ENCODE assay signal across 14 mouse cellular contexts in genomic region chr3:107869097-107869496, GRCm38 (mm10). TPM values are rescaled to one million over a fixed set of nuclear protein-coding genes. Genes with fewer than 3 reads are reported as not detected.
A peak's percentile ranks its signal among the peaks of the same experiment; 100 is the strongest.
DNase-seq lines count a peak whose midpoint lies in the region; ATAC-seq and TF ChIP-seq lines count a peak whose summit lies in the region.
"Had no signal": no experiment of that assay in that cellular context is flagged by ENCODE, and none has a peak within 500 bp of the region (broad histone marks: within the 10 kb centered on the region; RNA-seq: fewer than 3 reads in every experiment).

No protein-coding gene starts in this region.

- H3K4me1 ChIP-seq in E14TG2a.4 (replicated peaks; ENCODE audit: low read depth, low read length) = peaks cover 25% of the 10 kb centered on the region
- H3K4me1 ChIP-seq in forebrain, embryonic 14.5 days (ENCODE audit: control insufficient read depth, insufficient read depth, low read length) = peaks cover 8% of the 10 kb centered on the region; the same call in 1 of the 2 replicates
- H3K4me1 ChIP-seq in limb, embryonic 12.5 days (replicated peaks) = peaks cover 18% of the 10 kb centered on the region
- H3K4me1 ChIP-seq in lung, postnatal 0 days (ENCODE audit: insufficient read depth, low read depth, low read length) = no peaks in the 10 kb centered on the region

- 5% methylated on average over 7 of the region's 7 CpGs for WGBS in forebrain, embryonic 14.5 days
- WGBS in limb, embryonic 12.5 days = 31% methylated on average over 7 of the region's 7 CpGs
- WGBS in lung, postnatal 0 days = 68% methylated on average over 7 of the region's 7 CpGs

- peaks cover 7% of the 10 kb centered on the region for H3K9me3 ChIP-seq in E14TG2a.4 (ENCODE audit: low read length)
- H3K9me3 ChIP-seq in forebrain, embryonic 14.5 days (replicated peaks; ENCODE audit: control insufficient read depth, low read length) = no peaks in the 10 kb centered on the region
- H3K9me3 ChIP-seq in limb, embryonic 12.5 days = no peaks in the 10 kb centered on the region
- no peaks in the 10 kb centered on the region for H3K9me3 ChIP-seq in lung, postnatal 0 days (ENCODE audit: low read length)
- H3K9me3 ChIP-seq: lung, embryonic 15.5 days had no signal

- no peaks in the 10 kb centered on the region for H3K36me3 ChIP-seq in E14TG2a.4 (ENCODE audit: insufficient read depth, low read length)
- H3K36me3 ChIP-seq in forebrain, embryonic 14.5 days (ENCODE audit: control insufficient read depth, insufficient read depth, low read length) = no peaks in the 10 kb centered on the region
- no peaks in the 10 kb centered on the region for H3K36me3 ChIP-seq in limb, embryonic 12.5 days
- no peaks in the 10 kb centered on the region for H3K36me3 ChIP-seq in lung, postnatal 0 days (ENCODE audit: insufficient read depth, low read length)
- H3K36me3 ChIP-seq: lung, embryonic 15.5 days had no signal

- no peak overlapping the region for H3K4me3 ChIP-seq in gastrocnemius, adult 2 months
- peak overlapping the region; percentile 23; the same call in 1 of the 2 replicates for H3K4me3 ChIP-seq in E14TG2a.4 (replicated peaks; ENCODE audit: low read length)
- no peak overlapping the region for H3K4me3 ChIP-seq in forebrain, embryonic 14.5 days (ENCODE audit: low read depth, low read length)
- H3K4me3 ChIP-seq in limb, embryonic 12.5 days (replicated peaks) = no peak overlapping the region
- H3K4me3 ChIP-seq in lung, postnatal 0 days (ENCODE audit: low read depth, low read length) = no peak overlapping the region
- H3K4me3 ChIP-seq: lung, embryonic 15.5 days had no signal

- TF ChIP-seq EP300 in lung, postnatal 0 days (IDR thresholded peaks at IDR 0.05) = no peak

- no peak for TF ChIP-seq CTCF in gastrocnemius, adult 2 months (IDR thresholded peaks at IDR 0.05)
- no peak for TF ChIP-seq CTCF in E14TG2a.4 (conservative IDR thresholded peaks at IDR 0.05; ENCODE audit: low read length)
- TF ChIP-seq CTCF in lung, postnatal 0 days (IDR thresholded peaks at IDR 0.05) = no peak

- ATAC-seq in forebrain, embryonic 14.5 days = peak; percentile 82
- ATAC-seq in limb, embryonic 12.5 days (ENCODE audit: insufficient number of reproducible peaks, insufficient read depth, low FRiP score, low TSS enrichment, low read depth) = no peak
- ATAC-seq in lung, postnatal 0 days = no peak
- no peak for ATAC-seq in erythroblast, adult 5-6 weeks (replicated peaks; ENCODE audit: low FRiP score, poor library complexity, severe bottlenecking)

- H3K9ac ChIP-seq in forebrain, embryonic 14.5 days (ENCODE audit: low read length) = no peak overlapping the region; the same call in 1 of the 2 replicates
- no peak overlapping the region for H3K9ac ChIP-seq in limb, embryonic 12.5 days (replicated peaks)
- H3K9ac ChIP-seq in lung, postnatal 0 days (replicated peaks; ENCODE audit: low read depth) = no peak overlapping the region
- H3K9ac ChIP-seq: lung, embryonic 15.5 days had no signal

- no peak overlapping the region for H3K27ac ChIP-seq in gastrocnemius, adult 2 months
- H3K27ac ChIP-seq in forebrain, embryonic 14.5 days (ENCODE audit: low read depth, low read length) = no peak overlapping the region
- H3K27ac ChIP-seq in limb, embryonic 12.5 days = peak overlapping the region; percentile 20
- H3K27ac ChIP-seq in lung, postnatal 0 days (ENCODE audit: low read length) = no peak overlapping the region
- H3K27ac ChIP-seq: lung, embryonic 15.5 days had no signal

- H3K4me2 ChIP-seq in forebrain, embryonic 14.5 days (ENCODE audit: low read length) = no peak overlapping the region
- no peak overlapping the region for H3K4me2 ChIP-seq in limb, embryonic 12.5 days
- H3K4me2 ChIP-seq in lung, postnatal 0 days (replicated peaks; ENCODE audit: low read depth, low read length) = no peak overlapping the region
- H3K4me2 ChIP-seq: lung, embryonic 15.5 days had no signal

- peaks cover 33% of the 10 kb centered on the region for H3K27me3 ChIP-seq in E14TG2a.4 (ENCODE audit: insufficient read depth, low read length)
- H3K27me3 ChIP-seq in forebrain, embryonic 14.5 days (replicated peaks; ENCODE audit: control insufficient read depth, insufficient read depth, low read length) = no peaks in the 10 kb centered on the region
- no peaks in the 10 kb centered on the region for H3K27me3 ChIP-seq in limb, embryonic 12.5 days
- H3K27me3 ChIP-seq in lung, postnatal 0 days (replicated peaks; ENCODE audit: insufficient read depth, low read length) = no peaks in the 10 kb centered on the region
- H3K27me3 ChIP-seq: lung, embryonic 15.5 days had no signal

- intact Hi-C loops in gastrocnemius, adult 2 months (cut with DNase I) = loop anchor here (5.0 kb wide), 1 partner anchor 278 kb away; the partner anchor contains the start of gene Gnai3

- DNase-seq in gastrocnemius, adult 2 months = peak; percentile 14
- no peak for DNase-seq in gastrocnemius, adult 18-20 months (ENCODE audit: low spot score)
- peak; percentile 74 for DNase-seq in forebrain, embryonic 14.5 days (ENCODE audit: low spot score)
- DNase-seq in lung, postnatal 0 days (ENCODE audit: low spot score) = no peak
- no peak for DNase-seq in adrenal gland, postnatal 25 days
- DNase-seq: gastrocnemius, postnatal 25 days; heart, postnatal 4 days had no signal

RNA-seq across cellular contexts. Expression of gene Eps8l3, which starts 7.9 kb away (rescaled TPM):
- total RNA-seq in gastrocnemius, adult 2 months (2021) = not detected
- total RNA-seq in gastrocnemius, adult 18-20 months (2021) = not detected
- not detected in 2 replicates for polyA plus RNA-seq in forebrain, embryonic 14.5 days (2014; fragmentation: Nextera tagmentation; extraction: Ambion mirVana)
- polyA plus RNA-seq in limb, embryonic 12.5 days (2016; fragmentation: Nextera tagmentation; extraction: Ambion mirVana) = not detected in 2 replicates
- polyA plus RNA-seq in lung, postnatal 0 days (2015; fragmentation: Nextera tagmentation; extraction: Ambion mirVana) = not detected in 2 replicates
- total RNA-seq in erythroblast, adult 5-6 weeks (2015; ENCODE audit: low replicate concordance) = 1.5 TPM in 1 of 2 replicates, not detected in the other
- not detected in 2 replicates for total RNA-seq in erythroblast, adult 5-6 weeks (2017; ENCODE audit: low replicate concordance)
- total RNA-seq in adrenal gland, postnatal 25 days (2021) = not detected in 2 replicates
- total RNA-seq: gastrocnemius, postnatal 25 days; heart, postnatal 4 days; layer of hippocampus, postnatal 14 days; neutrophil, adult 5-6 weeks had no signal
- polyA plus RNA-seq: embryonic facial prominence, embryonic 11.5 days; lung, embryonic 15.5 days had no signal

RNA-seq across cellular contexts. Expression of gene Gstm5, which starts 26.5 kb away (rescaled TPM):
- total RNA-seq in gastrocnemius, adult 2 months (2021) = 10 to 100 TPM; 74.7 to 87.2 TPM
- total RNA-seq in gastrocnemius, adult 18-20 months (2021) = 10 to 100 TPM; 86.9 to 93.2 TPM
- 195 and 244 TPM in 2 replicates for polyA plus RNA-seq in forebrain, embryonic 14.5 days (2014; fragmentation: Nextera tagmentation; extraction: Ambion mirVana)
- 217 TPM in 2 replicates for polyA plus RNA-seq in limb, embryonic 12.5 days (2016; fragmentation: Nextera tagmentation; extraction: Ambion mirVana)
- 47.2 and 50.4 TPM in 2 replicates for polyA plus RNA-seq in lung, postnatal 0 days (2015; fragmentation: Nextera tagmentation; extraction: Ambion mirVana)
- total RNA-seq in erythroblast, adult 5-6 weeks (2015; ENCODE audit: low replicate concordance) = 17.9 and 33.9 TPM in 2 replicates
- 8.2 and 22.6 TPM in 2 replicates for total RNA-seq in erythroblast, adult 5-6 weeks (2017; ENCODE audit: low replicate concordance)
- total RNA-seq in adrenal gland, postnatal 25 days (2021) = 25.8 and 27.8 TPM in 2 replicates

Comparison
In these comparisons a context has a peak if more than half of its experiments do, and no peak if none do; other contexts are left out.
1. DNase-seq: peak in gastrocnemius, adult 2 months (single experiment) and forebrain, embryonic 14.5 days (single experiment); none in gastrocnemius, adult 18-20 months (single experiment), lung, postnatal 0 days (single experiment) and adrenal gland, postnatal 25 days (single experiment).